Mouse (Mus musculus): ENCODE data around the gene Gm17349.

DNA sequence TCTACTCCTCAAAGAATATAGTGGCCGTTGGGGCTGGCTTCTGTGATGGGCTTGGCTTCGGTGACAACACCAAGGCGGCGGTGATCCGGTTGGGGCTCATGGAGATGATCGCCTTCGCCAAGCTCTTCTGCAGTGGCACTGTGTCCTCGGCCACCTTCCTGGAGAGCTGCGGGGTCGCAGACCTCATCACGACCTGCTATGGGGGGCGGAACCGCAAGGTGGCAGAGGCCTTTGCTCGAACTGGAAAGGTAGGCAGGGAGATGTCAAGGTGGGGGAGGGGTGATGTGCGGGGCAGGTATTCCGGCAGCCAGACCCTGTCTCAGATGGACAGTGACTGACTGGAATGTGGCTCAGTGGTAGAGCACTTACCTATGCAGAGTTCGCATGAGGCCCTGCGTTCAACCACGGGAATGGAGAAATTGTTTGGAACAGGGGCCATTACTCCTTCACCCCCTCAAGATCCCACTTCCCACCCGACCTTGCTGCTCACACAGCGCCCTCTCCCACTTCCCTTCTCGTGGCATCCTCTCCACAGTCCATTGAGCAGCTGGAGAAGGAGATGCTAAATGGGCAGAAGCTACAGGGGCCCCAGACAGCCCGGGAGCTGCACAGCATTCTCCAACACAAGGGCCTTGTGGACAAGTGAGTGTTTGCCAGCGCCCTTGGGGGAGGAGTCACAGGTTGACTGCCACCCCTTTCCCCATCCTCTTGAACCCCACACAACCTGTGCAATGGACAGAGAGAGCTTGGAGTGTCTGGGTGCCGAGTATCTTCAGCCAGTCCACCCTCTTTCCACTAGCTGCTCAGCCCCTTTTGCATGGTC, 16.8 kb upstream of the Gm17349 start:
- no peak for TF ChIP-seq POLR2A (IDR thresholded peaks at IDR 0.05; ENCODE audit: control insufficient read depth, extremely low read depth, insufficient read depth, low read length, poor library complexity)
- TF ChIP-seq CTCF (IDR thresholded peaks at IDR 0.05; ENCODE audit: borderline replicate concordance, control insufficient read depth, extremely low read depth, insufficient read depth, low read length, poor library complexity), result no peak
